Mouse (Mus musculus) ES-E14 (cell line): ENCODE data around the gene Ccr1l1. TPM values are rescaled to one million over a fixed set of nuclear protein-coding genes. Genes with fewer than 3 reads are reported as not detected.

Experiments
- DNase-seq: peaks from one replicate; pipeline ENCODE4 v3.0.0-alpha.2; 2013; ENCODE audit warnings: low read depth, low spot score
- H3K27ac ChIP-seq: 2 replicates; pipeline ENCODE4 v1.5.1; 2012; ENCODE audit warnings: low read depth, mild to moderate bottlenecking, low read length, moderate library complexity, mixed read lengths; ENCODE audit not compliant: poor library complexity, insufficient read depth, severe bottlenecking
- H3K36me3 ChIP-seq: 2 replicates; pipeline ENCODE4 v1.6.1; 2012; ENCODE audit warnings: mild to moderate bottlenecking, low read length, moderate library complexity, mixed read lengths; ENCODE audit not compliant: control insufficient read depth, poor library complexity, insufficient read depth, severe bottlenecking
- H3K4me1 ChIP-seq, 2 experiments: fragments of 150-350 bp in 1 of 2; sonication (generic) in 1 of 2; 2 replicates each; pipeline ENCODE4 v1.6.1; 2012; ENCODE audit warnings: low read length in 2 of 2, mild to moderate bottlenecking in 1 of 2, mixed read lengths in 1 of 2; ENCODE audit not compliant: control insufficient read depth in 2 of 2, insufficient read depth in 2 of 2, poor library complexity in 1 of 2
- H3K4me3 ChIP-seq, 2 experiments: fragments of 150-350 bp in 1 of 2; sonication (generic) in 1 of 2; 2 replicates each; pipeline ENCODE4 v1.5.1; 2012; ENCODE audit warnings: low read length in 2 of 2, low read depth in 1 of 2, mild to moderate bottlenecking in 1 of 2, mixed read lengths in 1 of 2; ENCODE audit not compliant: insufficient read depth in 1 of 2, poor library complexity in 1 of 2, severe bottlenecking in 1 of 2
- H3K9ac ChIP-seq: 2 replicates; pipeline ENCODE4 v1.6.1; 2012; ENCODE audit warnings: low read depth, mild to moderate bottlenecking, low read length, mixed read lengths; ENCODE audit not compliant: poor library complexity, insufficient read depth, severe bottlenecking
- H3K9me3 ChIP-seq: fragments of 150-350 bp; sonication (generic); 2 replicates; pipeline ENCODE4 v1.6.1; 2012; ENCODE audit warnings: low read depth, mild to moderate bottlenecking, low read length; ENCODE audit not compliant: control insufficient read depth, insufficient read depth
- CHD2 ChIP-seq: IDR thresholded peaks from 2 replicates; pipeline ENCODE4 v1.6.1; 2014; ENCODE audit warnings: mild to moderate bottlenecking, low read depth, low read length, inconsistent platforms
- HCFC1 ChIP-seq: IDR thresholded peaks from 2 replicates; pipeline ENCODE4 v1.6.1; 2012; ENCODE audit warnings: low read length, inconsistent platforms, borderline replicate concordance; ENCODE audit not compliant: insufficient read depth
- MAFK ChIP-seq: IDR thresholded peaks from 2 replicates; pipeline ENCODE4 v1.6.1; 2014; ENCODE audit warnings: mild to moderate bottlenecking, low read depth, low read length, inconsistent platforms; ENCODE audit not compliant: insufficient read depth
- ZC3H11A ChIP-seq: IDR thresholded peaks from 2 replicates; pipeline ENCODE4 v1.6.1; 2012; ENCODE audit warnings: low read depth, mild to moderate bottlenecking, inconsistent platforms, low read length, borderline replicate concordance
- ZNF384 ChIP-seq: IDR thresholded peaks from 2 replicates; pipeline ENCODE4 v1.6.1; 2012; ENCODE audit warnings: low read depth, low read length, inconsistent platforms
- in situ Hi-C, 2 experiments: fragments of 600-800 bp; cut with MboI; formaldehyde crosslinking; loops; one replicate each; pipeline ENCODE4 v1.15.1; 2025; ENCODE audit warnings: low sequenced_read_pairs in 2 of 2, inconsistent platforms in 1 of 2; ENCODE audit not compliant: unreplicated experiment in 2 of 2
- total RNA-seq: library from RNA; depleted of rRNA; stranded (reverse); fragments of 300-350 nt; gene quantifications from 2 replicates; pipeline ENCODE4 v1.2.3, GENCODE M21; 2012

Gene Ccr1l1
- total RNA-seq, 1 experiment = not detected

DNA sequence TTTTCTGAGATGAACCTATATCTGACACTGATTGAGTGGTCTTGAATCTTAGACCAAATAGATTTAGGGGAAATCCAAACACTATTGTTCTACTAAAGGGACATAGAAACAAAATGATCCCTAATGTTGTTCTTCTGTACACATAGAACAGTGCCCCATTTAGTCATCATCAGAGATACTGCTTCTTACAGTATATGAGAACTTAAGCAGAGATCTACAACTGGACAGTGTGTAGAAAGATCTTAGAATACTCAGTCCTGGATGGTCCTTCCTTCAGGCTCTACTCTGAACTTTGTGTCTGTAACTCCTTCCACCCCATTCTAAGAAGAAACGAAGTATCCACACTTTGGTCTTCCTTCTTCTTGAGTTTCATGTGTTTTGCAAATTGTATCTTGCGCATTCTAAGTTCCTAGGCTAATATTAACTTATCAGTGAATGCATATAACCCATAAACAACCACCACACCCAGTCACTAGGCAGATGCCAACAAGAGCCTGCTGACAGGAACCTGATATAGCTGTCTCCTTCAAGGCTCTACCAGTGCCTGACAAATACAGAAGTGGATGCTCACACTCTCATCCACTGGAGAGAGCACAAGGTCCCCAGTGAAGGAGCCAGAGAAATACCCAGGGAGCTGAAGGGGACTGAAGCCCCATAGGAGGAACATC is 36.9 kb upstream of the Ccr1l1 start:
- Histone ChIP-seq H3K4me3 (no peak overlapping the region), H3K27ac (no peak overlapping the region), H3K4me1 (no peaks in the 10 kb centered on the region), H3K36me3 (no peaks in the 10 kb centered on the region), H3K9ac (no peak overlapping the region), H3K9me3 (no peaks in the 10 kb centered on the region)
- in situ Hi-C loops = no loop called here
- DNase-seq = no peak
- no peak for TF ChIP-seq HCFC1
- TF ChIP-seq CHD2 = no peak
- no peak for TF ChIP-seq ZNF384
- no peak for TF ChIP-seq MAFK
- no peak for TF ChIP-seq ZC3H11A

DNA sequence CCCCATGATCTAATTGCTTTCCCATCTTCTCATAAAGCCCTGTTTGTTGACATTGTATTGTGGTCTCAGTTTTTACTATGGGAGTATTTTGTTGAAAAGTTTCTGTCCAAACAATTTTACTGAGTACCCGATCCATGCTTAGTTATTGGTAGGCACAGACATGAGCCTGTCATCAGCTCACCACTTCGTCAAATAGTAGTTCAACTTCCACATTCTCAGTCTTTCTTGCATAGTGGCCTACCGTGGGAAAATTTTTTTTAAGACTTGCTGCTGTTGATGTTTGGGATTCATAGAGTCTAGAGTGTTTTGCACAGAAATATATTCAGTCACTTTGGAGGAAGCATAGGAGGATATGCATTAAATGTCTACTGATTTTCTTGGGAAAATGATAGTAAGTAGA is 35.1 kb upstream of the Ccr1l1 start:
- no peak overlapping the region for H3K27ac ChIP-seq
- TF ChIP-seq MAFK (no peak), CHD2 (no peak)
- H3K36me3 ChIP-seq = no peaks in the 10 kb centered on the region

DNA sequence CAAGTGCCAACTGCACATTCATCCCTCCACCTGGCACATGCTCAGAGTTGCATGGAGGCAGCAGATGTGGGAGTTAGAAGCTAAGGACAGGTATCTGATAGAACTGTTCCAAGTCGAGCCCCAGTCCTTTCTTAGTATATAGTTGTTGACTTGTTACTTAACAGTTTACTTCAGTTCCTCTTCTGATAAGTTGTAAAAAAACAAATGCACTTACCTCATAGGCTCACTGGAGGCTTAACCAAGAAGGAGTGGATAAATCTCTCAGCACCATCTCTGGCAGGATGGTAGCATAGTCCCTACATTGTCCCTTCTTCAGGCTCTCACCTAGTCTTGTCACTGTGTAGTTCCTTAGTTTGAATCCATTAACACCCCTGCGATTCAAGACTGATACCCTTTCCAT is 34.5 kb upstream of the Ccr1l1 start:
- no peak overlapping the region for H3K9ac ChIP-seq
- no peaks in the 10 kb centered on the region for H3K4me1 ChIP-seq
- no peaks in the 10 kb centered on the region for H3K9me3 ChIP-seq
- no peak for DNase-seq
- no peaks in the 10 kb centered on the region for H3K36me3 ChIP-seq
- TF ChIP-seq ZNF384 = no peak
- H3K4me3 ChIP-seq = no peak overlapping the region
- no peak overlapping the region for H3K27ac ChIP-seq
- in situ Hi-C loops = no loop called here

More for the DNA sequence above, 35.1 kb upstream of the Ccr1l1 start:
- Histone ChIP-seq H3K4me1 (no peaks in the 10 kb centered on the region), H3K9ac (no peak overlapping the region), H3K4me3 (no peak overlapping the region), H3K9me3 (no peaks in the 10 kb centered on the region)
- DNase-seq = no peak
- in situ Hi-C loops = no loop called here

DNA sequence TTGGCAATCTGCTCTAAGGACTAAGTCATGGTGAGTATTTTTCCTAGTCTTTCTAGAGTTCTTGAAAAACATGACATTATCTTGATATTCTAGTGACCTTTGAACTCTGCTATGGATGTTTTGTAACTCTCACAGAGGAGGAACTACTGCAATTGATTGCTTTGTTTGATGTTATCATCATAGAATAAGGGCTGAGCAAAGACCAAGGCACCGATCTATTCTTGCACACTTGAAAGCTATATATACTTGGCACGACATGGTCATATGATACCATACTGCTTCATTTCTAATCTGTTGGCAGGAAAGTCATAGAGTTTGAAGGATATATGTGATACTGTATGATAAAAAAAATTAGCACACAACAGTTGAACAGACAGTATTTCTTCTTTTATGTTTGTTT is 21.6 kb upstream of the Ccr1l1 start:
- Histone ChIP-seq H3K36me3 (no peaks in the 10 kb centered on the region), H3K4me1 (no peaks in the 10 kb centered on the region), H3K9me3 (no peaks in the 10 kb centered on the region), H3K27ac (no peak overlapping the region), H3K9ac (no peak overlapping the region), H3K4me3 (no peak overlapping the region)
- DNase-seq = no peak
- TF ChIP-seq ZNF384 (no peak), MAFK (no peak), HCFC1 (no peak), ZC3H11A (no peak), CHD2 (no peak)
- in situ Hi-C loops = no loop called here

DNA sequence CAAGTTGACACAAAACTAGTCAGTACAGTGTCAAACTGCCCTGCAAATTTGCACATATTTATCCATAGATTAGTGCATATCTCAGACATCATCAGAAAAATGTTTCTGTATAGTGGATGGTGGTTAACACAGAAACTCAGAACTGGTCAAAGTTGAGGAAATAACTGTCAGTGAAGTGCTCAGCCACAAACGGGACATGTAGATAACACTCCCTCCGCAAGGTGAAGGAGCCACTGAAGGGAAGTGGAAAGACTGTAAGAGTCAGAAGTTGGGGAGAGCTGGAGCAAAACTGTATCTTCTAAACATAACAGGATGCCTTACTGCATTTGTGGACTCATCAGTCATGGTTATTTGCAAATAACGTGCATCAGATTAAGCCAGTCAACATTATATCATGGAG is 19.5 kb upstream of the Ccr1l1 start:
- H3K36me3 ChIP-seq = no peaks in the 10 kb centered on the region
- H3K4me3 ChIP-seq = no peak overlapping the region
- no peaks in the 10 kb centered on the region for H3K4me1 ChIP-seq
- H3K9ac ChIP-seq = no peak overlapping the region
- no peak for DNase-seq
- TF ChIP-seq ZNF384 = no peak
- TF ChIP-seq CHD2 = no peak
- TF ChIP-seq MAFK = no peak
- TF ChIP-seq ZC3H11A = no peak
- no peak for TF ChIP-seq HCFC1
- in situ Hi-C loops = no loop called here
- H3K27ac ChIP-seq = no peak overlapping the region
- H3K9me3 ChIP-seq = no peaks in the 10 kb centered on the region
